Mouse (Mus musculus) embryonic facial prominence, embryonic 12.5 days (tissue): ENCODE measurements around the gene Itgb3. TPM values are rescaled to one million over a fixed set of nuclear protein-coding genes. Genes with fewer than 3 reads are reported as not detected.
A peak's percentile ranks its signal among the peaks of the same experiment; 100 is the strongest.

ENCODE experiments used
- ATAC-seq: fragments of 200-750 bp; cut with Nextera tagmentation; 2 replicates; pipeline ENCODE4 v1.8.0; 2017; ENCODE audit not compliant: insufficient number of reproducible peaks, insufficient read depth, low FRiP score, low TSS enrichment
- H3K27ac ChIP-seq: fragments of 300-500 bp; sonication (generic); 2 replicates; pipeline ENCODE4 v1.5.1; 2016; ENCODE audit warnings: mild to moderate bottlenecking
- H3K27me3 ChIP-seq: fragments of 300-500 bp; sonication (generic); 2 replicates; pipeline ENCODE4 v1.6.1; 2016; ENCODE audit warnings: mild to moderate bottlenecking, moderate library complexity
- H3K36me3 ChIP-seq: fragments of 300-500 bp; sonication (generic); 2 replicates; pipeline ENCODE4 v1.6.1; 2016; ENCODE audit warnings: mild to moderate bottlenecking
- H3K4me1 ChIP-seq: fragments of 300-500 bp; sonication (generic); 2 replicates; pipeline ENCODE4 v1.6.1; 2016
- H3K4me2 ChIP-seq: fragments of 300-500 bp; sonication (generic); replicated peaks from 2 replicates; pipeline ENCODE4 v1.6.1; 2016; ENCODE audit warnings: mild to moderate bottlenecking, moderate library complexity
- H3K4me3 ChIP-seq: fragments of 300-500 bp; sonication (generic); 2 replicates; pipeline ENCODE4 v1.5.1; 2016; ENCODE audit warnings: mild to moderate bottlenecking
- H3K9ac ChIP-seq: fragments of 300-500 bp; sonication (generic); 2 replicates; pipeline ENCODE4 v1.6.1; 2016; ENCODE audit warnings: mild to moderate bottlenecking, moderate library complexity
- H3K9me3 ChIP-seq: fragments of 300-500 bp; sonication (generic); 2 replicates; pipeline ENCODE4 v1.6.1; 2016; ENCODE audit warnings: mild to moderate bottlenecking, moderate library complexity
- WGBS: fragments of 180-500 bp; shearing (Covaris S2); methylation state at CpG from one replicate; pipeline ENCODE4 v1.1.7; 2016; 5-methylcytosine and 5-hydroxymethylcytosine counted together
- polyA plus RNA-seq: library from polyadenylated mRNA; unstranded; fragments of >200 nt; fragmentation: Nextera tagmentation; extraction: Ambion mirVana; gene quantifications from 2 replicates; pipeline ENCODE4 v1.2.1, GENCODE M21; 2016

The Itgb3 gene
- polyA plus RNA-seq, 1 experiment from 2014 or later, result 3.7 TPM

DNA sequence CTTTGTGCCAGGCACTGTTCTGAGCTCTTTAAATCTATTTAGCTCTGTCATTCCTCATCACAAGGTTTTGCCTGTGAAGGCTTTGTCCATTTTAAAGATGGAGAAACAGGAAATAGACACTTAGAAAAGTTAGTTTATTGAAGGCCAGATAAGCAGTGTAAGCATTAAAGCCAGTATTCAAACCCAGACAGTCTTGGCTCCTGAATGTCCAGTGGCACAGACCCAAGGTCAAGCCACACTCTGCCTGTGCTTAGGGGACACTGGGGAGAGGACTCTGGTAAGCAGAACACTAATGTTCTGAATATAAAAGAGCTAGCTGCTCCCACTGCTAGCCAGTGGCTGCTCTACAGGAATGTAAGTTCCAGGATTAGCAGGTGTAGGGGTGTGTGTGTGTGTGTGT lies 56.6 kb downstream of the Itgb3 start:
- H3K4me1 ChIP-seq, result no peaks in the 10 kb centered on the region
- H3K27ac ChIP-seq, result no peak overlapping the region
- H3K36me3 ChIP-seq, result no peaks in the 10 kb centered on the region
- ATAC-seq, result no peak
- H3K4me2 ChIP-seq, result no peak overlapping the region
- no peaks in the 10 kb centered on the region for H3K27me3 ChIP-seq
- no peak overlapping the region for H3K9ac ChIP-seq
- no peaks in the 10 kb centered on the region for H3K9me3 ChIP-seq
- no peak overlapping the region for H3K4me3 ChIP-seq

DNA sequence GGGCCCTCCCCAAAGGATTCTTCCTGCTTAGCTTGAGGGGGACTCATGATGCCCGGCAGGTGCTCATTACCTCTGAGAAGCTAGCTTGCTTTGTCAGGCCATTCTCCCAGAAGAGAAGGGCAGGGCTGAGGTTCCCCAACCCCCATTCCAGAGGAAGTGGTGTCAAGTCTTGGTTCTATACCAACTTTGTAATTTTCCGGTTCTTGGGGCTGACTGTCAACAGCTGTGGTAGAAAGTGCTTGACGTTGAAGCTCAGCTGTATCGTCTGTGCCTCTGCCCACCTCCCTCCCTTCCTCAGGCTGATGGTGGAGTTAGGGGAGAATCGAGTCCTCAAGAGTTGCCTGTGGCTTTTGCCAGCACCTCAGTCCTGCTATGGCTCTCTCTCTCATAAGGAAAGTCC lies 59.6 kb downstream of the Itgb3 start:
- Histone ChIP-seq H3K4me3 (no peak overlapping the region), H3K27ac (no peak overlapping the region), H3K36me3 (no peaks in the 10 kb centered on the region), H3K9ac (no peak overlapping the region), H3K4me1 (no peaks in the 10 kb centered on the region), H3K27me3 (no peaks in the 10 kb centered on the region), H3K4me2 (no peak overlapping the region), H3K9me3 (no peaks in the 10 kb centered on the region)
- no peak for ATAC-seq
- 51% methylated on average over 5 of the region's 5 CpGs for WGBS

DNA sequence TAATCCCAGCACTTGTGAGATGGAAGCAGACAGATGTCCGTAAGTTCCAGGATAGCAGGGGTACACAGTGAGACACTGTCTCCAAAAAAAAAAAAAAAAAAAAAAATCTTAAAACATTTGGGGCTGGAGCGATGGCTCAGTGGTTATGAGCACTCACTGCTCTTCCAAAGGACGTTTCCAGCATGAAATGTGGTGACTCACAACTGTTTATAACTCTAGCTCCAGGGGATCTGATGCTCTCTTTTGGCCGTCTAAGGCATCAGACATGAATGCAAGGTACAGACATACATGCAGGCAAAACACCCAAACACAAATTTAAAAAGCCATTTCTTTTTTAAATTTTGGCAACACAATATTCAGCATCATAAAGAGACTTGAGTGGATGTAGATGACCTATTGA lies 65.6 kb downstream of the Itgb3 start:
- Histone ChIP-seq H3K9me3 (no peaks in the 10 kb centered on the region), H3K4me2 (no peak overlapping the region), H3K27ac (no peak overlapping the region), H3K4me1 (no peaks in the 10 kb centered on the region), H3K36me3 (no peaks in the 10 kb centered on the region), H3K9ac (no peak overlapping the region), H3K4me3 (no peak overlapping the region), H3K27me3 (no peaks in the 10 kb centered on the region)
- ATAC-seq, result no peak
- 76% methylated on average over 4 of the region's 4 CpGs for WGBS

DNA sequence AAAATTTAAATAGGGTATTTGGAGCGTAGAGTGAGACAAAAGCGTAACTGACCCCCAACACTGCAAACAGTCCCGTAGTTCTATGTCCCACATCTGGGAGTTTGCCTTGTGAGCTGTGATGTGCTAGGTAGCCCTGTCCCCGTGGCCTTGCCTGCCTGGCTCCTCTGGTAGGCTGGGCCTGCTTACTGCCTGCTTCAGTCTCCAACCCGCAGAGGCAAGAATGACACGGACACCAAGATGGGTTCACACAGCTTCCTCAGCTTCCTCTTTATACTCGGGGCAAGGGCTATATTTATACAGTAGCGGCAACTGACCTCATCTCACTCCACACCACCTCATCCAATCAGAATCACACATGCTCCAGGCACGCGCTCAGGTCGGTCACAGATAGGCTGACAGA lies 67.0 kb downstream of the Itgb3 start:
- WGBS, result 98% methylated on average over 11 of the region's 11 CpGs
- H3K9ac ChIP-seq, result no peak overlapping the region
- no peaks in the 10 kb centered on the region for H3K36me3 ChIP-seq
- no peak overlapping the region for H3K27ac ChIP-seq
- no peaks in the 10 kb centered on the region for H3K27me3 ChIP-seq
- no peak overlapping the region for H3K4me2 ChIP-seq
- no peaks in the 10 kb centered on the region for H3K4me1 ChIP-seq
- ATAC-seq, result no peak
- no peaks in the 10 kb centered on the region for H3K9me3 ChIP-seq
- no peak overlapping the region for H3K4me3 ChIP-seq

DNA sequence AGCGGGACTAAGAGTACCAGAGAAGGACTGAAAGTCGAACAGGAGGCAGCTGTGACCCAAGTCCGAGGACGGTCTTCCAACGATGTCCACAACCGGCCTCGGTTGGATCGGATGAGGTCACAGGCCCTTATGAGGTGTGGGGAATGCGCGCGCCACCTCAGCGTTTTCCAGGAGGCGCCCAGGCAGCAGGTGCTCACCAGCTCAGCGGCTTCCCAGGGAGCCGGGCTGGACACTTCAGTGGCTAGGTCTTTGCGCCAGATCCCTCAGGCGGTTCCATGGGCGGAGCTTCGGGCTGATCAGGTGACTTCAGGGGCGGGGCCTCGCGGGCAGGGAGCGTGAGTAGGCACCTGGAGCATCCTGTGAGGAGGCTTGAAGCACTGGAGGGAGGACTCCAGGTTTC lies 77.7 kb downstream of the Itgb3 start, which contains the start of gene Gm11639:
Gm11639 (plus strand) TSS at position 160 of the 400 bp plus-strand sequence.
- no peak within 1 kb of the TSS for H3K4me3 ChIP-seq
- no peak for ATAC-seq

DNA sequence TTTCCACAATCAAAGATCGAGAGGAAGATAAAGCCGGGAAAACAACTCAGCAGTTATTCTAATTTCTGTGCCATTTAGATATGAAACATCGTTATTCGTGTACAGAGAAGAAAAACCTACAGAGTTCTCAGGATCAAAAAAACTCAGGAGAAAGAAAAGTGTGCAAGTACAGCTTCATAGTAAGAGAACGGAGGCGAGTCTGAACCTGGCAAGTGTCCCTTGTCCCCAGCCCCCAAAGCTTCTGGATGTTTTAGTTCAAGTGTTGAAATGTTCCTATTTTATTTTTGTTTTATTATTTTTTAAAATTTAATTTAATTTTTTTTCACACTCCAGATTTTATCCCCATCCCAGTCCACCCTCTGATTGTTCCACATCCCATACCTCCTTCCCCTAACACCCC lies 85.4 kb downstream of the Itgb3 start:
- Histone ChIP-seq H3K4me1 (no peaks in the 10 kb centered on the region), H3K4me2 (no peak overlapping the region), H3K9me3 (no peaks in the 10 kb centered on the region), H3K27me3 (no peaks in the 10 kb centered on the region), H3K36me3 (no peaks in the 10 kb centered on the region), H3K27ac (no peak overlapping the region), H3K4me3 (no peak overlapping the region), H3K9ac (no peak overlapping the region)
- no peak for ATAC-seq
- WGBS, result 86% methylated on average over 6 of the region's 6 CpGs

More for the DNA sequence above, 77.7 kb downstream of the Itgb3 start, which contains the start of gene Gm11639:
- WGBS, result 24% methylated on average over 23 of the region's 23 CpGs
- peaks cover 8% of the 10 kb centered on the region; the same call in 1 of the 2 replicates for H3K27me3 ChIP-seq
- H3K4me2 ChIP-seq, result peak within 1 kb of the TSS; percentile 40
- H3K9me3 ChIP-seq, result no peaks in the 10 kb centered on the region
- no peaks in the 10 kb centered on the region for H3K36me3 ChIP-seq
- no peaks in the 10 kb centered on the region for H3K4me1 ChIP-seq
- H3K27ac ChIP-seq, result no peak within 1 kb of the TSS
- no peak within 1 kb of the TSS for H3K9ac ChIP-seq

DNA sequence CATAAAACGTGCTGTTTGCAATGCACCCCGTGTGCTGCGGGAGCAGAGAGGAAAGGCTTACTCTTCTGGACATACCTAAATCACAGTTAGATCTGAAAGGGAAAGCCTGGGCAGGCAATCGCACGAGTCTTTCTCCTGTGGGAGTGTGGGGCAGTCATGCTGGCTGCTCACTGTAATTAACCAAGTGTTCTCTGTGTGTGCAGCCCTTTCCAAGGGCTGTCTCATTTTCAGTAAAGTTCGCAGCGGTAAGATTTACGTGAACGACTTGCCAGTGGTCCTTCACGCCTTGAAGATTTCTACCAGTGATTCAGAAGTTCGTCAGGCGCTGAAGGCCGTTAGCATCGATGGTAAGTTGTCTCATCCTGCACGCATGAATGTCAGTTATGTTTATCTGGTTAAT lies 96.3 kb downstream of the Itgb3 start:
- Histone ChIP-seq H3K4me2 (no peak overlapping the region), H3K27ac (no peak overlapping the region), H3K4me1 (no peaks in the 10 kb centered on the region), H3K9ac (no peak overlapping the region), H3K36me3 (no peaks in the 10 kb centered on the region), H3K9me3 (no peaks in the 10 kb centered on the region), H3K4me3 (no peak overlapping the region), H3K27me3 (no peaks in the 10 kb centered on the region)
- 70% methylated on average over 15 of the region's 15 CpGs for WGBS
- no peak for ATAC-seq

DNA sequence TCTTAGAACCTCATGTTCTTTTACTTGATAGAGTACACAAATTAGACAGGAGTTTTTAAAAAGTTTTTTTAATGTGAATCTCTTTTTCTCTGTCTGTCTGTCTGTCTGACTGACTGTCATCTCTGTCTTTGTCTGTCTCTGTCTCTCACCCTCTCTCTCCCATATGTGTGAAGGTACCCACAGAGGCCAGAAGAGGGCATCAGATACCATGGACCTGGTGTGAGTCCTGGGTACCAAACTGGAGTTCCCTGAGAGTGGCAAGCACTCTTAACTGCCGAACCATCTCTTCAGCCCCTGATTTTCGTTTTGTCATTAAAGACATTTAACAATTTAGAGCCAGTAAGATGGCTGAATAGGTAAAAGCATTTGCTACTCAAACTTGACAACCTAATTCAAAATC lies 99.3 kb downstream of the Itgb3 start:
- H3K9ac ChIP-seq, result no peak overlapping the region
- H3K27ac ChIP-seq, result no peak overlapping the region
- H3K36me3 ChIP-seq, result no peaks in the 10 kb centered on the region
- H3K4me1 ChIP-seq, result no peaks in the 10 kb centered on the region
- ATAC-seq, result no peak
- WGBS, result 79% methylated on average over 2 of the region's 2 CpGs
- H3K9me3 ChIP-seq, result no peaks in the 10 kb centered on the region
- H3K4me2 ChIP-seq, result no peak overlapping the region
- H3K4me3 ChIP-seq, result no peak overlapping the region
- no peaks in the 10 kb centered on the region for H3K27me3 ChIP-seq

Other genes starting within 250 kb of the Itgb3 start
- 29.7 and 33.3 TPM in 2 replicates for gene Kansl1, start 139.1 kb upstream of the Itgb3 start, polyA plus RNA-seq
- 48.5 and 52.1 TPM in 2 replicates for gene Cdc27, start 57.4 kb upstream of the Itgb3 start, polyA plus RNA-seq
- 25.6 and 35.4 TPM in 2 replicates for gene Myl4, start 57.3 kb upstream of the Itgb3 start, polyA plus RNA-seq
- gene Gm11639, start 77.7 kb downstream of the Itgb3 start, polyA plus RNA-seq, result 0.03 TPM in 1 of 2 replicates, not detected in the other